Mouse (Mus musculus): ENCODE measurements around the gene Trim54.
A peak's percentile ranks its signal among the peaks of the same experiment; 100 is the strongest.

The Trim54 gene

GRCm38 (mm10) chr5:31151746-31152145, 35.2 kb downstream of the Trim54 start:
- TF ChIP-seq CTCF (conservative IDR thresholded peaks at IDR 0.05; ENCODE audit: low read length) (no peak), POU5F1 (IDR thresholded peaks at IDR 0.05; ENCODE audit: borderline replicate concordance, low read length) (no peak), NANOG (IDR thresholded peaks at IDR 0.05; ENCODE audit: borderline replicate concordance, low read length) (no peak)

GRCm38 (mm10) chr5:31153516-31154151, 37.1 kb downstream of the Trim54 start:
- no peaks in the 10 kb centered on the region for H3K27me3 ChIP-seq (ENCODE audit: insufficient read depth, low read length)
- H3K36me3 ChIP-seq (ENCODE audit: insufficient read depth, low read length): peaks cover 67% of the 10 kb centered on the region
- H3K9me3 ChIP-seq (ENCODE audit: low read length): no peaks in the 10 kb centered on the region
- H3K4me3 ChIP-seq (replicated peaks; ENCODE audit: low read length): peak overlapping the region; percentile 82
- TF ChIP-seq CTCF (conservative IDR thresholded peaks at IDR 0.05; ENCODE audit: low read length) (no peak), POU5F1 (IDR thresholded peaks at IDR 0.05; ENCODE audit: borderline replicate concordance, low read length) (no peak), NANOG (IDR thresholded peaks at IDR 0.05; ENCODE audit: borderline replicate concordance, low read length) (no peak)
- peaks cover 46% of the 10 kb centered on the region for H3K4me1 ChIP-seq (replicated peaks; ENCODE audit: low read depth, low read length)

More at GRCm38 (mm10) chr5:31151746-31152145, 35.2 kb downstream of the Trim54 start:
- Histone ChIP-seq H3K4me3 (replicated peaks; ENCODE audit: low read length) (no peak overlapping the region), H3K9me3 (ENCODE audit: low read length) (no peaks in the 10 kb centered on the region), H3K27me3 (ENCODE audit: insufficient read depth, low read length) (no peaks in the 10 kb centered on the region), H3K36me3 (ENCODE audit: insufficient read depth, low read length) (peaks cover 66% of the 10 kb centered on the region), H3K4me1 (replicated peaks; ENCODE audit: low read depth, low read length) (peaks cover 46% of the 10 kb centered on the region)

GRCm38 (mm10) chr5:31154152-31154553, 37.6 kb downstream of the Trim54 start, which contains the start of gene Mpv17:
Mpv17 (minus strand) TSS chr5:31154251.
- Histone ChIP-seq H3K4me1 (replicated peaks; ENCODE audit: low read depth, low read length) (peaks cover 46% of the 10 kb centered on the region), H3K4me3 (replicated peaks; ENCODE audit: low read length) (peak within 1 kb of the TSS; percentile 82), H3K27me3 (ENCODE audit: insufficient read depth, low read length) (no peaks in the 10 kb centered on the region), H3K36me3 (ENCODE audit: insufficient read depth, low read length) (peaks cover 69% of the 10 kb centered on the region), H3K9me3 (ENCODE audit: low read length) (no peaks in the 10 kb centered on the region)
- TF ChIP-seq CTCF (conservative IDR thresholded peaks at IDR 0.05; ENCODE audit: low read length) (no peak), POU5F1 (IDR thresholded peaks at IDR 0.05; ENCODE audit: borderline replicate concordance, low read length) (no peak), NANOG (IDR thresholded peaks at IDR 0.05; ENCODE audit: borderline replicate concordance, low read length) (no peak)

GRCm38 (mm10) chr5:31162462-31162861, 46.0 kb downstream of the Trim54 start:
- Histone ChIP-seq H3K9me3 (ENCODE audit: low read length) (no peaks in the 10 kb centered on the region), H3K4me1 (replicated peaks; ENCODE audit: low read depth, low read length) (peaks cover 14% of the 10 kb centered on the region; the same call in 1 of the 2 replicates), H3K36me3 (ENCODE audit: insufficient read depth, low read length) (peaks cover 100% of the 10 kb centered on the region), H3K27me3 (ENCODE audit: insufficient read depth, low read length) (no peaks in the 10 kb centered on the region), H3K4me3 (replicated peaks; ENCODE audit: low read length) (no peak overlapping the region)
- TF ChIP-seq POU5F1 (IDR thresholded peaks at IDR 0.05; ENCODE audit: borderline replicate concordance, low read length) (no peak), CTCF (conservative IDR thresholded peaks at IDR 0.05; ENCODE audit: low read length) (no peak), NANOG (IDR thresholded peaks at IDR 0.05; ENCODE audit: borderline replicate concordance, low read length) (no peak)

GRCm38 (mm10) chr5:31164878-31165277, 48.4 kb downstream of the Trim54 start:
- no peak overlapping the region for H3K4me3 ChIP-seq (replicated peaks; ENCODE audit: low read length)
- H3K9me3 ChIP-seq (ENCODE audit: low read length): no peaks in the 10 kb centered on the region
- H3K27me3 ChIP-seq (ENCODE audit: insufficient read depth, low read length): no peaks in the 10 kb centered on the region
- TF ChIP-seq NANOG (IDR thresholded peaks at IDR 0.05; ENCODE audit: borderline replicate concordance, low read length): no peak
- no peak for TF ChIP-seq CTCF (conservative IDR thresholded peaks at IDR 0.05; ENCODE audit: low read length)
- TF ChIP-seq POU5F1 (IDR thresholded peaks at IDR 0.05; ENCODE audit: borderline replicate concordance, low read length): no peak
- peaks cover 21% of the 10 kb centered on the region for H3K4me1 ChIP-seq (replicated peaks; ENCODE audit: low read depth, low read length)
- H3K36me3 ChIP-seq (ENCODE audit: insufficient read depth, low read length): peaks cover 100% of the 10 kb centered on the region

GRCm38 (mm10) chr5:31168630-31169029, 52.1 kb downstream of the Trim54 start:
- Histone ChIP-seq H3K4me3 (replicated peaks; ENCODE audit: low read length) (no peak overlapping the region), H3K36me3 (ENCODE audit: insufficient read depth, low read length) (peaks cover 98% of the 10 kb centered on the region), H3K9me3 (ENCODE audit: low read length) (no peaks in the 10 kb centered on the region), H3K27me3 (ENCODE audit: insufficient read depth, low read length) (no peaks in the 10 kb centered on the region), H3K4me1 (replicated peaks; ENCODE audit: low read depth, low read length) (peaks cover 19% of the 10 kb centered on the region)
- TF ChIP-seq NANOG (IDR thresholded peaks at IDR 0.05; ENCODE audit: borderline replicate concordance, low read length) (no peak), CTCF (conservative IDR thresholded peaks at IDR 0.05; ENCODE audit: low read length) (no peak), POU5F1 (IDR thresholded peaks at IDR 0.05; ENCODE audit: borderline replicate concordance, low read length) (no peak)

- Histone ChIP-seq H3K36me3 (ENCODE audit: insufficient read depth, low read length) (peaks cover 34% of the 10 kb centered on the region), H3K4me1 (replicated peaks; ENCODE audit: low read depth, low read length) (peaks cover 61% of the 10 kb centered on the region), H3K9me3 (ENCODE audit: low read length) (no peaks in the 10 kb centered on the region), H3K27me3 (ENCODE audit: insufficient read depth, low read length) (no peaks in the 10 kb centered on the region), H3K4me3 (replicated peaks; ENCODE audit: low read length) (peak overlapping the region; percentile 100)
- TF ChIP-seq NANOG (IDR thresholded peaks at IDR 0.05; ENCODE audit: borderline replicate concordance, low read length) (no peak), CTCF (conservative IDR thresholded peaks at IDR 0.05; ENCODE audit: low read length) (no peak), POU5F1 (IDR thresholded peaks at IDR 0.05; ENCODE audit: borderline replicate concordance, low read length) (no peak)
These were observed 62.8 kb downstream of the Trim54 start for GRCm38 (mm10) chr5:31179301-31179765.

GRCm38 (mm10) chr5:31179766-31180630, 63.5 kb downstream of the Trim54 start, which contains the start of the genes Gm29609 and Gtf3c2:
Gm29609 (minus strand) TSS chr5:31179911.
Gtf3c2 (minus strand) TSS chr5:31180144.
- H3K36me3 ChIP-seq (ENCODE audit: insufficient read depth, low read length): peaks cover 28% of the 10 kb centered on the region
- H3K27me3 ChIP-seq (ENCODE audit: insufficient read depth, low read length): no peaks in the 10 kb centered on the region
- H3K4me1 ChIP-seq (replicated peaks; ENCODE audit: low read depth, low read length): peaks cover 56% of the 10 kb centered on the region
- no peaks in the 10 kb centered on the region for H3K9me3 ChIP-seq (ENCODE audit: low read length)
- no peak for TF ChIP-seq CTCF (conservative IDR thresholded peaks at IDR 0.05; ENCODE audit: low read length)
- no peak for TF ChIP-seq NANOG (IDR thresholded peaks at IDR 0.05; ENCODE audit: borderline replicate concordance, low read length)
- TF ChIP-seq POU5F1 (IDR thresholded peaks at IDR 0.05; ENCODE audit: borderline replicate concordance, low read length): no peak
- H3K4me3 ChIP-seq (replicated peaks; ENCODE audit: low read length): peak within 1 kb of the TSS; percentile 100

Data from E14TG2a.4 (cell line).